Mouse (Mus musculus) CH12.LX (cell line): ENCODE measurements at regions not wholly inside any gene's neighbourhood (a gene's known extent, or its start where the extent isn't known, plus 50 kb on each side); places are given as distances from the start of the nearest gene placed in this dataset.

Experiments
- DNase-seq: peaks from one replicate; pipeline ENCODE4 v3.0.0-alpha.2; 2013; ENCODE audit errors: extremely low read depth
- H3K27ac ChIP-seq: 2 replicates; pipeline ENCODE4 v1.5.1; 2012; ENCODE audit warnings: low read depth, mild to moderate bottlenecking, control low read depth, moderate library complexity; ENCODE audit not compliant: insufficient read depth
- H3K27me3 ChIP-seq: replicated peaks from 2 replicates; pipeline ENCODE3; 2012; ENCODE audit warnings: inconsistent platforms
- H3K36me3 ChIP-seq, 2 experiments: replicated peaks in 1 of 2; 2 replicates each; pipeline versions ENCODE3 to v1.6.1; 2012; ENCODE audit warnings: inconsistent platforms in 1 of 2, low read length in 1 of 2, mild to moderate bottlenecking in 1 of 2, mixed read lengths in 1 of 2, moderate library complexity in 1 of 2; ENCODE audit not compliant: control insufficient read depth in 1 of 2, insufficient read depth in 1 of 2
- H3K4me1 ChIP-seq, 2 experiments: 2 replicates each; pipeline ENCODE4 v1.6.1; 2012; ENCODE audit warnings: inconsistent platforms in 1 of 2, moderate library complexity in 1 of 2; ENCODE audit not compliant: insufficient read depth in 2 of 2, control insufficient read depth in 1 of 2
- H3K4me2 ChIP-seq: 2 replicates; pipeline ENCODE4 v1.6.1; 2012; ENCODE audit warnings: low read depth, mild to moderate bottlenecking, control low read depth; ENCODE audit not compliant: poor library complexity, insufficient read depth, severe bottlenecking
- H3K4me3 ChIP-seq, 3 experiments: fragments of 150-350 bp in 1 of 3; sonication (generic) in 1 of 3; replicated peaks in 1 of 3; 2 replicates each; pipeline versions ENCODE3 to v1.5.1; 2011 to 2012; ENCODE audit warnings: low read depth in 2 of 3, low read length in 2 of 3, mild to moderate bottlenecking in 2 of 3, moderate library complexity in 2 of 3, control low read depth in 1 of 3, improper control_type of control experiment in 1 of 3, inconsistent platforms in 1 of 3, mixed read lengths in 1 of 3; ENCODE audit not compliant: poor library complexity in 1 of 3
- H3K79me2 ChIP-seq: replicated peaks from 2 replicates; pipeline ENCODE4 v1.6.1; 2012; ENCODE audit warnings: mild to moderate bottlenecking, moderate library complexity; ENCODE audit not compliant: control insufficient read depth, poor library complexity, insufficient read depth, severe bottlenecking; ENCODE audit errors: extremely low read depth
- H3K9ac ChIP-seq: 2 replicates; pipeline ENCODE4 v1.6.1; 2012; ENCODE audit warnings: low read depth, mild to moderate bottlenecking, control low read depth, moderate library complexity; ENCODE audit not compliant: insufficient read depth
- H3K9me3 ChIP-seq: replicated peaks from 2 replicates; pipeline ENCODE3; 2012; ENCODE audit warnings: low read length, inconsistent platforms, mixed read lengths
- CHD1 ChIP-seq: IDR thresholded peaks from 2 replicates; pipeline ENCODE4 v1.6.1; 2012; ENCODE audit warnings: low read depth, low read length, improper control_type of control experiment, inconsistent platforms
- CHD2 ChIP-seq: IDR thresholded peaks from 2 replicates; pipeline ENCODE4 v1.6.1; 2011; ENCODE audit warnings: low read length, improper control_type of control experiment
- CTCF ChIP-seq, 2 experiments: IDR thresholded peaks in 1 of 2; conservative IDR thresholded peaks in 1 of 2; 2 replicates each; pipeline ENCODE4 v1.5.1; 2011 to 2012; ENCODE audit warnings: low read depth in 2 of 2, low read length in 2 of 2, improper control_type of control experiment in 1 of 2, inconsistent platforms in 1 of 2, mild to moderate bottlenecking in 1 of 2, moderate library complexity in 1 of 2
- E2F4 ChIP-seq: IDR thresholded peaks from 2 replicates; pipeline ENCODE4 v1.6.1; 2011; ENCODE audit warnings: low read depth, low read length, improper control_type of control experiment; ENCODE audit not compliant: insufficient replicate concordance
- EP300 ChIP-seq: IDR thresholded peaks from 2 replicates; pipeline ENCODE4 v1.6.1; 2011; ENCODE audit warnings: low read length, improper control_type of control experiment
- ETS1 ChIP-seq: conservative IDR thresholded peaks from 2 replicates; pipeline ENCODE4 v1.6.1; 2012; ENCODE audit warnings: low read depth, mild to moderate bottlenecking, inconsistent platforms, low read length, improper control_type of control experiment, moderate library complexity
- GABPA ChIP-seq: IDR thresholded peaks from 2 replicates; pipeline ENCODE4 v1.6.1; 2012; ENCODE audit warnings: low read depth, low read length, improper control_type of control experiment, inconsistent platforms; ENCODE audit not compliant: insufficient replicate concordance
- IRF4 ChIP-seq: IDR thresholded peaks from 2 replicates; pipeline ENCODE4 v1.6.1; 2014; ENCODE audit warnings: low read depth, mild to moderate bottlenecking, inconsistent platforms, low read length, improper control_type of control experiment
- JUND ChIP-seq: conservative IDR thresholded peaks from 2 replicates; pipeline ENCODE4 v1.6.1; 2011; ENCODE audit warnings: low read depth, low read length, improper control_type of control experiment
- KAT2A ChIP-seq: IDR thresholded peaks from 2 replicates; pipeline ENCODE4 v1.6.1; 2012; ENCODE audit warnings: low read length, improper control_type of control experiment, inconsistent platforms; ENCODE audit not compliant: insufficient replicate concordance
- MAFK ChIP-seq: IDR thresholded peaks from 2 replicates; pipeline ENCODE4 v1.6.1; 2011; ENCODE audit warnings: low read length, improper control_type of control experiment; ENCODE audit not compliant: insufficient replicate concordance
- MAX ChIP-seq: IDR thresholded peaks from 2 replicates; pipeline ENCODE4 v1.6.1; 2011; ENCODE audit warnings: low read length, improper control_type of control experiment
- MXI1 ChIP-seq: IDR thresholded peaks from 2 replicates; pipeline ENCODE4 v1.6.1; 2011; ENCODE audit warnings: mild to moderate bottlenecking, low read depth, low read length, improper control_type of control experiment
- NELFE ChIP-seq: IDR thresholded peaks from 2 replicates; pipeline ENCODE4 v1.6.1; 2011; ENCODE audit warnings: low read depth, low read length, improper control_type of control experiment
- PAX5 ChIP-seq: IDR thresholded peaks from 2 replicates; pipeline ENCODE4 v1.6.1; 2012; ENCODE audit warnings: low read length, inconsistent platforms, mixed read lengths
- POLR2A ChIP-seq: IDR thresholded peaks from 2 replicates; pipeline ENCODE4 v1.6.1; 2011; ENCODE audit warnings: low read depth, mild to moderate bottlenecking, improper control_type of control experiment, low read length
- TCF12 ChIP-seq: IDR thresholded peaks from 2 replicates; pipeline ENCODE4 v1.6.1; 2014; ENCODE audit warnings: low read depth, mild to moderate bottlenecking, inconsistent platforms, low read length, improper control_type of control experiment
- UBTF ChIP-seq: IDR thresholded peaks from 2 replicates; pipeline ENCODE4 v1.6.1; 2012; ENCODE audit warnings: low read depth, mild to moderate bottlenecking, inconsistent platforms, low read length, improper control_type of control experiment, moderate library complexity
- USF2 ChIP-seq: conservative IDR thresholded peaks from 2 replicates; pipeline ENCODE4 v1.6.1; 2011; ENCODE audit warnings: low read depth, low read length, improper control_type of control experiment
- ZC3H11A ChIP-seq: IDR thresholded peaks from 2 replicates; pipeline ENCODE4 v1.6.1; 2012; ENCODE audit warnings: low read depth, mild to moderate bottlenecking, inconsistent platforms, low read length, improper control_type of control experiment
- ZKSCAN1 ChIP-seq: IDR thresholded peaks from 2 replicates; pipeline ENCODE4 v1.6.1; 2012; ENCODE audit warnings: low read depth, inconsistent platforms, low read length, improper control_type of control experiment, borderline replicate concordance
- ZMIZ1 ChIP-seq: IDR thresholded peaks from 2 replicates; pipeline ENCODE4 v1.6.1; 2012; ENCODE audit warnings: low read depth, mild to moderate bottlenecking, inconsistent platforms, low read length, improper control_type of control experiment
- ZNF384 ChIP-seq: IDR thresholded peaks from 2 replicates; pipeline ENCODE4 v1.6.1; 2012; ENCODE audit warnings: low read depth, low read length, improper control_type of control experiment, inconsistent platforms
- dilution Hi-C: fragments of 300-500 bp; cut with MboI; formaldehyde crosslinking; loops from 2 replicates; pipeline ENCODE4 v1.14.3; 2020; ENCODE audit warnings: low sequenced_read_pairs; ENCODE audit not compliant: extremely low pct_unique_long_range_greater_than_20kb, extremely low pct_ligation_motif_present
- in situ Hi-C: fragments of 300-500 bp; cut with MboI; formaldehyde crosslinking; loops from 3 replicates; pipeline ENCODE4 v1.14.3; 2019; ENCODE audit warnings: low sequenced_read_pairs, low pct_ligation_motif_present, low pct_unique_long_range_greater_than_20kb, mixed read lengths

DNA sequence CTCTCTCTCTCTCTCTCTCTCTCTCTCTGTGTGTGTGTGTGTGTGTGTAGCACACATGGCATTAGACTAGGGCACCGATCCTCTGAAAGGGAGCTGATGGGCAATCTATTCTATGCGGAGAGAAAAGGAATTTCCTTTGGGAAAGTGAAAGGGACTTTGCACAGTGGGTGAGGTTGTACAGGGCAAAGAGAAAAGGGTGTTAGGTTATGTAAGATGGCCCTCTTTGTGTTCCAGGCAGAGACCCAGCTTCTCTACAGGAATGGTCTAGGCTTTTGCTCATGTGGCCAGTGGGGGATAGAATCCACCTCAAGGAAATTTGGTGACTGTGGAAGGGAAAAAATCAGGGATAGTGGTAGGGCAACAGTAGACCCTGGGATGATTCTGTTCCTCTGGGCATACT, 156.2 kb downstream of the Fam43a start:
- Histone ChIP-seq H3K4me2 (no peak overlapping the region), H3K4me3 (no peak overlapping the region), H3K79me2 (no peaks in the 10 kb centered on the region)
- DNase-seq, result no peak
- dilution Hi-C loops, result no loop called here
- no peak for TF ChIP-seq JUND
- TF ChIP-seq KAT2A, result no peak
- no peak for TF ChIP-seq MAX
- no peak for TF ChIP-seq CHD1
- TF ChIP-seq, all 38 proteins: peak for 0
- Histone ChIP-seq H3K27me3 (no peaks in the 10 kb centered on the region), H3K9me3 (no peaks in the 10 kb centered on the region), H3K27ac (no peak overlapping the region), H3K9ac (no peak overlapping the region), H3K4me1 (peaks cover 5 to 15% of the 10 kb centered on the region in 2 experiments; a peak in 3 of 4 replicates), H3K36me3 (no peaks in the 10 kb centered on the region)
- in situ Hi-C loops, result no loop called here

DNA sequence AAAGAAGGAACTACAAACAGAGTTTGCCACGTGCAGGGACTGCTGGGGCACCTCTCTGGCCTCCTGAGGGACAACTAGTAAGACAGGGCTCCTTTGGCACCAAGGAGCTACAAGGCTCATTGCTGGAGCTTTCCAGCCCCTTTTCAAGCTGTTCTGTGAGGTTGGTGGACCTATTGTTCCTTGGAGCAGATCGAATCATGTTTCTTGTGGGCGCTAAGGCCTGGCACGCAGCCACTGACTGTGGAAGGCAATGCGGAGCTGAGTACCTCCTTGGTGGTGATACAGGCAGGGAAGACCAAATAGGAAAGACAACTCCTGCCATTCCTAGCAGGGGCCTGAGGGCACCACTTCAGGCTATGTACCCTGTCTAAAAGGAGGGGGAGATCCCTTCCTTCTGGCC, 157.2 kb downstream of the Fam43a start:
- no peak overlapping the region for H3K27ac ChIP-seq
- H3K79me2 ChIP-seq, result no peaks in the 10 kb centered on the region
- TF ChIP-seq POLR2A, result no peak
- TF ChIP-seq JUND, result no peak
- no peak for TF ChIP-seq ZMIZ1
- TF ChIP-seq USF2, result no peak
- TF ChIP-seq TCF12, result no peak
- no peak for TF ChIP-seq ETS1
- TF ChIP-seq IRF4, result no peak
- no peak for TF ChIP-seq CHD1
- TF ChIP-seq MAFK, result no peak
- H3K9me3 ChIP-seq, result no peaks in the 10 kb centered on the region
- H3K4me3 ChIP-seq, result no peak overlapping the region
- H3K4me2 ChIP-seq, result no peak overlapping the region
- in situ Hi-C loops, result no loop called here
- H3K4me1 ChIP-seq, result peaks cover 8 to 23% of the 10 kb centered on the region in 2 experiments
- H3K27me3 ChIP-seq, result no peaks in the 10 kb centered on the region
- H3K9ac ChIP-seq, result no peak overlapping the region
- H3K36me3 ChIP-seq, result no peaks in the 10 kb centered on the region
- DNase-seq, result no peak
- dilution Hi-C loops, result no loop called here

DNA sequence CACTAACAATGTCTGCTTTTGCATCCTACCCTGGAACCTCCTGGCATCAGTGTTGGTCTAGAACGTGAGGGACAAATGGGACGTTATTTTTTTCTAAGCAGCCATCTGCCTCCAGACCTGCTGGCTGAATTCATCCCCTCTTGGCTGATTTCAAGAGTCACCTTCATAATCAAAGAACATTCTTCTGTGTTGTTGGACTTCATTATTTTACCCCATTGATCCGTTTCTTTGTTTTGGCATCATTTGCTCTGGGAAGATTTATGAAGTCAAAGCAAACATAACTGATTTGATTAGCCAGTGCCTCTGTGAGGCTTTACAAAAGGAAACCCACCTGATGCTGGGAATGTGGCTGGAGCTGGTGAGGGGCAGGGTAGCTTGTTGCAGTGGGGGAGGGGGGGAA, 158.0 kb downstream of the Fam43a start:
- no peak for TF ChIP-seq KAT2A
- TF ChIP-seq CHD1, result no peak
- no peak for TF ChIP-seq ZKSCAN1
- no peak for TF ChIP-seq CHD2
- TF ChIP-seq ZC3H11A, result no peak
- TF ChIP-seq USF2, result no peak
- TF ChIP-seq MXI1, result no peak
- no peak for TF ChIP-seq E2F4
- no peak for TF ChIP-seq JUND
- no peak for TF ChIP-seq NELFE
- no peak for TF ChIP-seq CTCF (conservative IDR thresholded peaks at IDR 0.05 in 1 of 2, IDR thresholded peaks at IDR 0.05 in 1 of 2; ENCODE audit: low read depth in 2 of 2, low read length in 2 of 2)
- no peak for TF ChIP-seq UBTF
- TF ChIP-seq ZNF384, result no peak
- no peak for TF ChIP-seq PAX5
- no peak for TF ChIP-seq EP300
- TF ChIP-seq GABPA, result no peak
- no peak for TF ChIP-seq IRF4
- no peak for TF ChIP-seq ETS1
- no peak for TF ChIP-seq ZMIZ1
- H3K4me3 ChIP-seq, result no peak overlapping the region
- no peaks in the 10 kb centered on the region for H3K36me3 ChIP-seq
- H3K27ac ChIP-seq, result no peak overlapping the region
- H3K4me1 ChIP-seq, result peaks cover 8 to 31% of the 10 kb centered on the region in 2 experiments
- DNase-seq, result no peak
- dilution Hi-C loops (no loop called here), in situ Hi-C loops (no loop called here)
- H3K79me2 ChIP-seq, result no peaks in the 10 kb centered on the region
- H3K27me3 ChIP-seq, result no peaks in the 10 kb centered on the region
- no peak overlapping the region for H3K9ac ChIP-seq
- no peak overlapping the region for H3K4me2 ChIP-seq
- no peaks in the 10 kb centered on the region for H3K9me3 ChIP-seq
